Mouse (Mus musculus) left cerebral cortex, adult 8-10 months (tissue): Measurements from ENCODE around the gene Sbno1. TPM values are rescaled to one million over a fixed set of nuclear protein-coding genes. Genes with fewer than 3 reads are reported as not detected.
"Not testable (repeated sequence)": the region's sequence is repeated elsewhere in the genome, so short reads cannot be mapped to it uniquely, and the experiment has no call there.

Experiments
- DNase-seq, 2 experiments: peaks; one replicate each; pipeline ENCODE4 v3.0.0; 2022; ENCODE audit warnings: low spot score in 2 of 2
- microRNA-seq, 2 experiments: library from miRNA; unstranded; fragments of <30 nt; microRNA quantifications; one replicate each; pipeline ENCODE4 v1.2.0; 2022
- total RNA-seq, 4 experiments: library from RNA; stranded (reverse); gene quantifications; 2 replicates each; pipeline ENCODE4 v1.2.4; 2022

Sbno1 gene
- total RNA-seq, 4 experiments from 2014 or later = 137 to 172 (median 153) TPM

DNA sequence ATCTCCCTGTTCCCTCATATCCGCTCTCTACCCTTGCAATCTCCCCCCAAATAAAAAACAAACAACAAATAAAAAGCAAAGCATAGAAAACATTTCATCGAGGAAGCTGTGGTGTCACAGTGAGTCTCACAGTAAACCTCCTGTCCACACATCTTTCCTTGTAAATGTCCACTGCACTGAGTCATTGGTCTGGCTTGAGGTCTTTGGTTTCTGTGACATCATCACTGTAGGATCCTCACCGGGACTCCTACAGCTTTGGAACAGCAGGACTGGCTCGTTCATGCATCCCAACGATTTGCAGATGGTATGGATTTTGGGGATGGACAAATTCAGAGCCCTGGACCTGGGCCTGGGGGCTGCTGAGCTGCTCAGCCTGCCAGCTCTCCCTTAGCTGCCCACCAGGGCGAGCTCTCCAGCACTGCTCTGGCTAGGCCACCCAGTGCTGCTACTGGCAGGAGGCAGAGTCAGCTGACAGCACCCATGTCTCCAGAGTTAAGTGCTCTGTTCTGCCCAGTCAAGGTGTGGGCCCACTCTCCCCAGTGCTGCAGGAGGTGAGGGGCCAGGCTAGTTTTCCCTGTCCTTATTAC is 84.0 kb downstream of the Sbno1 start:
- DNase-seq = not testable (repeated sequence)

DNA sequence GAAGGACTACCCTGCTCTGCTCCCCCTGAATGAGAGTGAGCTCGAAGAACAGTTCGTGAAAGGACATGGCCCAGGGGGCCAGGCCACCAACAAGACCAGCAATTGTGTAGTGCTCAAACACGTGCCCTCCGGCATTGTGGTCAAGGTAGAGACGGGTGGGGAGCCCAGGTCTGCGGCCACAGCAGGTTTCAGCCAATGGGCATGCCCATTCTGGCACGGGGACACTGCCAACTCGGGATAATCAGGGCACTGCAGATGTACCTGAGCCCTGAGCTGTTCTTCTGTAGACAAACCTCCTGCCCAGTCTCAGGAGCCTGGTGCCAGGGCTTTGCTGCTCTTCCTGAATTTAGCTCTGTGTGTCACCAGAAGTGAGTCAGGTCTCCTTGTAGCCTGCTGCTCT is 87.0 kb downstream of the Sbno1 start:
- DNase-seq = no peak

DNA sequence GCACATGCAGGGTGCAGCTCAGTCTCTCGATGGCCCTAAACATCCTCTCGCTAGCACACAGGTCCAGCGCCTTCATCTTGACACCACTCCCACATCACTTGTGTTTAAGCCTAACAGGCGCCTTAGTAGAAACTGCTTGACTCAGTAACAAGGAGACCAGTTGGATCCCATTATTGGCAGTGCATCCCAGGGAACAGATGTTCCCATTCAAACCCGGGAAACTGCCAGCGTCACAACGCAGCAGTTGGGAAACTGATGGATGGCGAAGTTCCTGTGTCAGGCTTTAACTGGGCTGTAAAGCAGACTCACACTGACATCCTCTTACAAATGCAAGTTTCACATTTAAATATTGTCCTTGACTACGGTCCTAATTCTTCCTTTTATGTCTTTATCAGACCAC is 87.9 kb downstream of the Sbno1 start:
- DNase-seq = no peak

DNA sequence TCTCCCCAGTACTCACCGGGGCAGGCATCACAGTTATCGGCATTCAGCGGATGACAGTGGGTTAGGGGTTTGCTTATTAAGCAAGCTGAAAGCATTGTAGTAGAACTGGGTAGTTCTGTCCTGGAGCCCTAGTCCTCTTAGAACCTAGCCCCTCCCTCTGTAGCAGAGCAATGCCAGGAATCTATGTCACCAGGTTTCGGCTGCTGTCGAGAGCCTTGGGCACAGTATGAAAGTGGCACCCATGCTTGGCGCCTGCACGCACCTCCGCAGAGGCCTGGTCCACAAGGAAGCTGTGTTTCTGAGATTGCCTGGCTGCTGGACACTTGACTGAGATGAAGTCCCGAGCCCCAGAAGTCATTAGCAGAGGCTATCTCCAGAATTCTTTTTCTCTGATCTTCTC is 88.7 kb downstream of the Sbno1 start:
- DNase-seq = no peak

- DNase-seq = peak in 1 of 2 experiments; percentile 61
Observed at GRCm38 (mm10) chr5:124334392-124334791, 91.4 kb downstream of the Sbno1 start.

DNA sequence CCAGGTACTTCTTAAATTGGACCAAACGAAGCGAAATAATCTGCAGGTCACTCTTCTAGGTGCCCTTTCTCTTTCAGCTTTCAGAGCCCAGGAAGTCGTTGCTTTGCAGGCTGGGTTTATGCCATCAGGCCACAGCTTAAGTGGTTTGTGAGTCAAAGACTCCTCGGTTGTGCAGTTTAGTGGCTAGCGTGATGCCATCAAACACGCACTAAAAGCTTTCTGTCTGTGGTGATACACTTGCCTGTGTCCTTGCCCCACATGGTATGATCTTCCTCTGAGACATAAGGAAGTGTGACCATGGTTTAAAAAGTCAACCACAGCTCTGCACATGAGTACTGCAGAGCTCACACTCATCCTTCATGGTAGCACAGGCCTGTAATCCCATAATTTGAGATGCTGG is 95.7 kb downstream of the Sbno1 start:
- no peak for DNase-seq

GRCm38 (mm10) chr5:124327510-124328364 is 98.1 kb downstream of the Sbno1 start, which contains the start of the genes Mphosph9 and 2810006K23Rik:
Gene Mphosph9, minus strand, starts transcription at chr5:124327972.
Gene 2810006K23Rik, plus strand, starts transcription at chr5:124328089.
- peak; percentile 99 to 100 for DNase-seq

DNA sequence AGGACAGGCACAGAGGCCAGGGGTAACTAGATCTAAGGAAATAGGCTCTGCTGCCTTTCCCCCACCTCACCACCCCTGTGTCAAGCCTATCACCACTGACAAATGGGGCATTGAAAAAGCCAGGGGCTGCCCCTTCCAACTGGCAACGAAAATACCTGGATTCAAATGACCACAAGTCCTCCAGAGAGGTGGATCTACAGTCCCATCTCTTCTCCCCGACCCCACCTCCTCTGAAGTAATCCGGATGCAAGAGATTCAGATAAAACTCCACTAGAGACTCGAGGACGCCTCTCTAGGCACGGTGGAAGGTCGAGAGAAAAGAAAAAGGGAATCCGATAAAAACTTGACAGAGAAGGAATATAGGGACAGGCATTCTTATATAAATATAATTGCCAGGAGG is 99.0 kb downstream of the Sbno1 start:
- no peak for DNase-seq

Small RNAs within 50 kb of the gene (microRNA-seq; reads per million reads assigned to microRNA genes)
- gene Gm27486 = 1.5 to 3.2 reads per million in 2 experiments

Other genes with a start within 250 kb of the Sbno1 start
- 100 to 1,000 TPM; 235 to 257 (median 249) TPM for gene Pitpnm2, start 176.2 kb downstream of the Sbno1 start, total RNA-seq
- 10 to 100 TPM; 23.8 to 29.4 (median 27.1) TPM for gene Mphosph9, start 98.0 kb downstream of the Sbno1 start, total RNA-seq
- 10 to 100 TPM in 3 of 4 experiments, 1 to 10 TPM in 1; 9.1 to 14.1 (median 12.8) TPM for gene 2810006K23Rik, start 97.9 kb downstream of the Sbno1 start, total RNA-seq
- gene Cdk2ap1, start 62.9 kb downstream of the Sbno1 start, total RNA-seq = 100 to 1,000 TPM; 126 to 160 (median 136) TPM
- gene Kmt5a, start 13.9 kb upstream of the Sbno1 start, total RNA-seq = 10 to 100 TPM; 46.3 to 56.1 (median 53.9) TPM
- 10 to 100 TPM; 13.3 to 18.3 (median 15.8) TPM for gene Rilpl2, start 52.4 kb upstream of the Sbno1 start, total RNA-seq
- 10 to 100 TPM; 19.0 to 29.8 (median 23.9) TPM for gene Snrnp35, start 57.1 kb upstream of the Sbno1 start, total RNA-seq
- 10 to 100 TPM; 51.6 to 69.0 (median 61.8) TPM for gene Rilpl1, start 105.4 kb upstream of the Sbno1 start, total RNA-seq
- gene Tmed2, start 114.7 kb upstream of the Sbno1 start, total RNA-seq = 100 to 1,000 TPM; 104 to 114 (median 110) TPM
- 10 to 100 TPM; 24.9 to 28.0 (median 27.0) TPM for gene Ddx55, start 126.9 kb upstream of the Sbno1 start, total RNA-seq
- 10 to 100 TPM; 30.2 to 38.8 (median 32.8) TPM for gene Eif2b1, start 153.1 kb upstream of the Sbno1 start, total RNA-seq
- 10 to 100 TPM; 24.3 to 27.5 (median 25.7) TPM for gene Gtf2h3, start 153.1 kb upstream of the Sbno1 start, total RNA-seq
- gene Atp6v0a2, start 202.6 kb upstream of the Sbno1 start, total RNA-seq = 10 to 100 TPM; 55.7 to 63.9 (median 61.6) TPM